Mouse (Mus musculus) cerebellum, adult 2 months (tissue): ENCODE data around the gene D6Wsu163e.

Experiments
- CTCF ChIP-seq: fragments of 200-500 bp; IDR thresholded peaks from 2 replicates; pipeline ENCODE4 v1.5.1; 2011; ENCODE audit warnings: low read depth, mild to moderate bottlenecking, control low read depth, low read length, moderate library complexity, borderline replicate concordance; ENCODE audit not compliant: insufficient read depth
- POLR2A ChIP-seq: fragments of 200-500 bp; IDR thresholded peaks from 2 replicates; pipeline ENCODE4 v1.6.1; 2011; ENCODE audit warnings: low read length, control low read depth, borderline replicate concordance; ENCODE audit not compliant: insufficient read depth

DNA sequence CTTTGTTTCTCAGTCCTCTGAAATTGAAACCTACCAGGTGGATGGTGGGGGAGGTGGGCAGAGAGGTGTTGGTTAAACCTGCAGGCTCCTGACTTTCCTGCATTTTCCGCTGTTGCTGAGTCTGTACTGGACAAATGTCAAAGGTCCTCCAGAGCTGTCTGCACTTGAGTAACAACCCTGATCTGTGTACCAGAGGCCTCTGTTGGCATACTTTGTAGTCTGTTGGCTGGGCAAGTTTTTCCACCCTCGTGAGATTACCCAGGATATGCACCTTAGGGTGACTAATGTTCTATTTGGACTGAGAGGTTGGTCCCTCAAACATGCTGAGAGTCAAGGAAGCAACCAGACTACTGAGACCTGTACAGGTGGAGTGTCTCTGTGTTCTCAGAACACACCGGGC lies 66.8 kb downstream of the D6Wsu163e start:
- no peak for TF ChIP-seq POLR2A
- no peak for TF ChIP-seq CTCF
